ENCODE assay signal across 8 mouse cellular contexts in genomic region chr14:31131272-31131821, GRCm38 (mm10). TPM values are rescaled to one million over a fixed set of nuclear protein-coding genes. Genes with fewer than 3 reads are reported as not detected.
DNase-seq lines count a peak whose midpoint lies in the region; ATAC-seq lines count a peak whose summit lies in the region.

No protein-coding gene starts in this region.

- peak; percentile 94 for DNase-seq in heart, adult 11 months
- no peak for DNase-seq in heart, adult 8-10 months (ENCODE audit: low spot score)
- peak; percentile 40 for DNase-seq in MN1 (ENCODE audit: low spot score)
- peak; percentile 43 for DNase-seq in forelimb bud, embryonic 11.5 days (ENCODE audit: low read depth, low spot score)
- DNase-seq in layer of hippocampus, postnatal 14 days (ENCODE audit: low spot score in 2 of 2) = no peak
- no peak for DNase-seq in gastrocnemius, adult 18-20 months (ENCODE audit: low spot score)

- H3K4me1 ChIP-seq in limb, embryonic 12.5 days (replicated peaks) = peaks cover 36% of the 10 kb centered on the region
- H3K4me1 ChIP-seq in neural tube, embryonic 12.5 days = peaks cover 46% of the 10 kb centered on the region

- H3K36me3 ChIP-seq in limb, embryonic 12.5 days = peaks cover 29% of the 10 kb centered on the region
- H3K36me3 ChIP-seq in neural tube, embryonic 12.5 days = peaks cover 21% of the 10 kb centered on the region

- peak overlapping the region; percentile 96 for H3K4me2 ChIP-seq in limb, embryonic 12.5 days
- H3K4me2 ChIP-seq in neural tube, embryonic 12.5 days (replicated peaks) = peak overlapping the region; percentile 85

- peak overlapping the region; percentile 92 for H3K27ac ChIP-seq in limb, embryonic 12.5 days
- H3K27ac ChIP-seq in neural tube, embryonic 12.5 days = peak overlapping the region; percentile 79

- H3K9ac ChIP-seq in limb, embryonic 12.5 days (replicated peaks) = peak overlapping the region; percentile 98
- H3K9ac ChIP-seq in neural tube, embryonic 12.5 days = peak overlapping the region; percentile 96

- no peaks in the 10 kb centered on the region for H3K27me3 ChIP-seq in limb, embryonic 12.5 days
- H3K27me3 ChIP-seq in neural tube, embryonic 12.5 days (replicated peaks) = no peaks in the 10 kb centered on the region

- H3K9me3 ChIP-seq in limb, embryonic 12.5 days = no peaks in the 10 kb centered on the region
- no peaks in the 10 kb centered on the region for H3K9me3 ChIP-seq in neural tube, embryonic 12.5 days

- WGBS in limb, embryonic 12.5 days = under 1% methylated on average over 37 of the region's 43 CpGs
- WGBS in neural tube, embryonic 12.5 days = under 1% methylated on average over 43 of the region's 43 CpGs

- ATAC-seq in limb, embryonic 12.5 days (ENCODE audit: insufficient number of reproducible peaks, insufficient read depth, low FRiP score, low TSS enrichment, low read depth) = peak; percentile 1; the same call in 1 of the 2 replicates
- peak; percentile 2; the same call in 1 of the 2 replicates for ATAC-seq in neural tube, embryonic 12.5 days (ENCODE audit: low FRiP score, low read depth)

- H3K4me3 ChIP-seq in limb, embryonic 12.5 days (replicated peaks) = peak overlapping the region; percentile 97
- peak overlapping the region; percentile 93 for H3K4me3 ChIP-seq in neural tube, embryonic 12.5 days

RNA-seq across cellular contexts. Expression of gene Nt5dc2, which starts 0.5 kb away (rescaled TPM):
- 10 to 100 TPM; 20.2 to 21.7 (median 21.0) TPM for total RNA-seq in heart, adult 8-10 months (2022)
- polyA plus RNA-seq in limb, embryonic 12.5 days (2016; fragmentation: Nextera tagmentation; extraction: Ambion mirVana) = 485 and 500 TPM in 2 replicates
- polyA plus RNA-seq in neural tube, embryonic 12.5 days (2016; fragmentation: Nextera tagmentation; extraction: Ambion mirVana) = 437 and 462 TPM in 2 replicates
- total RNA-seq in layer of hippocampus, postnatal 14 days (2021) = 10 to 100 TPM; 15.2 to 18.8 TPM
- total RNA-seq in gastrocnemius, adult 18-20 months (2021) = 1 to 10 TPM in 1 of 2 experiments, under 1 TPM in 1; 0.57 to 1.3 TPM

RNA-seq across cellular contexts. Expression of gene Smim4, which starts 2.6 kb away (rescaled TPM):
- total RNA-seq in heart, adult 8-10 months (2022) = 10 to 100 TPM; 63.7 to 95.7 (median 81.8) TPM
- 59.6 and 65.7 TPM in 2 replicates for polyA plus RNA-seq in limb, embryonic 12.5 days (2016; fragmentation: Nextera tagmentation; extraction: Ambion mirVana)
- 79.5 and 80.5 TPM in 2 replicates for polyA plus RNA-seq in neural tube, embryonic 12.5 days (2016; fragmentation: Nextera tagmentation; extraction: Ambion mirVana)
- total RNA-seq in layer of hippocampus, postnatal 14 days (2021) = 10 to 100 TPM; 35.5 to 36.2 TPM
- total RNA-seq in gastrocnemius, adult 18-20 months (2021) = 10 to 100 TPM; 24.6 to 33.8 TPM

RNA-seq across cellular contexts. Expression of gene Stab1, which starts 37.1 kb away (rescaled TPM):
- 10 to 100 TPM; 50.1 to 64.3 (median 57.1) TPM for total RNA-seq in heart, adult 8-10 months (2022)
- polyA plus RNA-seq in limb, embryonic 12.5 days (2016; fragmentation: Nextera tagmentation; extraction: Ambion mirVana) = 14.9 and 18.0 TPM in 2 replicates
- 26.0 and 27.3 TPM in 2 replicates for polyA plus RNA-seq in neural tube, embryonic 12.5 days (2016; fragmentation: Nextera tagmentation; extraction: Ambion mirVana)
- 10 to 100 TPM; 27.9 to 32.0 TPM for total RNA-seq in layer of hippocampus, postnatal 14 days (2021)
- total RNA-seq in gastrocnemius, adult 18-20 months (2021) = 10 to 100 TPM in 1 of 2 experiments, 1 to 10 TPM in 1; 9.7 to 16.7 TPM

Comparison
In these comparisons a context has a peak if more than half of its experiments do, and no peak if none do; other contexts are left out.
1. DNase-seq: peak in heart, adult 11 months (single experiment), MN1 (single experiment) and forelimb bud, embryonic 11.5 days (single experiment); none in heart, adult 8-10 months (single experiment), layer of hippocampus, postnatal 14 days (0 of 2) and gastrocnemius, adult 18-20 months (single experiment).
2. RNA of gene Nt5dc2, which starts 0.5 kb away (total RNA-seq): 20.2 to 21.7 TPM in heart, adult 8-10 months and 15.2 to 18.8 TPM in layer of hippocampus, postnatal 14 days; 0.57 to 1.3 TPM in gastrocnemius, adult 18-20 months; every median in the first group is over 4 times any median in the second.